7 mouse cellular contexts compared by ENCODE assay signal in genomic region chr11:11115031-11115647, GRCm38 (mm10). TPM values are rescaled to one million over a fixed set of nuclear protein-coding genes. Genes with fewer than 3 reads are reported as not detected.
DNase-seq lines count a peak whose midpoint lies in the region; ATAC-seq and TF ChIP-seq lines count a peak whose summit lies in the region.

No protein-coding gene starts in this region.

- no peak for TF ChIP-seq POLR2A in small intestine, adult 2 months (IDR thresholded peaks at IDR 0.05; ENCODE audit: low read depth, low read length)

- under 1% methylated on average over 17 of the region's 17 CpGs for WGBS in lung, embryonic 14.5 days
- WGBS in embryonic facial prominence, embryonic 13.5 days: under 1% methylated on average over 17 of the region's 17 CpGs
- WGBS in intestine, embryonic 15.5 days: 2% methylated on average over 17 of the region's 17 CpGs
- WGBS in small intestine, adult 2 months: 4% methylated on average over 17 of the region's 17 CpGs

- peak overlapping the region; percentile 47 for H3K4me3 ChIP-seq in lung, embryonic 14.5 days (ENCODE audit: low read depth, low read length)
- peak overlapping the region; percentile 53 for H3K4me3 ChIP-seq in embryonic facial prominence, embryonic 13.5 days
- H3K4me3 ChIP-seq in intestine, embryonic 15.5 days (replicated peaks): peak overlapping the region; percentile 41
- H3K4me3 ChIP-seq in small intestine, adult 2 months (ENCODE audit: low read depth, low read length): peak overlapping the region; percentile 16

- DNase-seq in lung, embryonic 14.5 days: peak; percentile 33
- no peak for DNase-seq in lung, postnatal 25 days (ENCODE audit: low spot score)
- DNase-seq in gastrocnemius, adult 8-10 months (ENCODE audit: low spot score in 2 of 2): no peak
- no peak for DNase-seq in ovary, postnatal 14 days (ENCODE audit: low spot score)

- no peak overlapping the region for H3K27ac ChIP-seq in lung, embryonic 14.5 days (ENCODE audit: low read depth)
- H3K27ac ChIP-seq in embryonic facial prominence, embryonic 13.5 days: no peak overlapping the region
- no peak overlapping the region for H3K27ac ChIP-seq in intestine, embryonic 15.5 days
- H3K27ac ChIP-seq in small intestine, adult 2 months (ENCODE audit: insufficient read depth, low read depth, low read length): no peak overlapping the region

- no peaks in the 10 kb centered on the region for H3K9me3 ChIP-seq in lung, embryonic 14.5 days (ENCODE audit: low read depth, low read length)
- H3K9me3 ChIP-seq in embryonic facial prominence, embryonic 13.5 days: no peaks in the 10 kb centered on the region
- H3K9me3 ChIP-seq in intestine, embryonic 15.5 days: no peaks in the 10 kb centered on the region

- no peak overlapping the region; the same call in 1 of the 2 replicates for H3K9ac ChIP-seq in lung, embryonic 14.5 days
- peak overlapping the region; percentile 60; the same call in 1 of the 2 replicates for H3K9ac ChIP-seq in embryonic facial prominence, embryonic 13.5 days
- no peak overlapping the region for H3K9ac ChIP-seq in intestine, embryonic 15.5 days

- peaks cover 45% of the 10 kb centered on the region for H3K27me3 ChIP-seq in lung, embryonic 14.5 days (ENCODE audit: insufficient read depth, low read length)
- H3K27me3 ChIP-seq in embryonic facial prominence, embryonic 13.5 days: peaks cover 82% of the 10 kb centered on the region
- H3K27me3 ChIP-seq in intestine, embryonic 15.5 days (replicated peaks): peaks cover 49% of the 10 kb centered on the region
- peaks cover 10% of the 10 kb centered on the region for H3K27me3 ChIP-seq in small intestine, adult 2 months (ENCODE audit: control insufficient read depth, insufficient read depth, low read length)

- peak overlapping the region; percentile 86 for H3K4me2 ChIP-seq in lung, embryonic 14.5 days
- peak overlapping the region; percentile 97 for H3K4me2 ChIP-seq in embryonic facial prominence, embryonic 13.5 days
- H3K4me2 ChIP-seq in intestine, embryonic 15.5 days (replicated peaks): peak overlapping the region; percentile 84

- no peak for TF ChIP-seq CTCF in lung, embryonic 14.5 days (IDR thresholded peaks at IDR 0.05; ENCODE audit: low read depth)
- TF ChIP-seq CTCF in small intestine, adult 2 months (IDR thresholded peaks at IDR 0.05; ENCODE audit: extremely low read depth, insufficient read length, insufficient replicate concordance, low read depth, low read length): no peak

- ATAC-seq in lung, embryonic 14.5 days (ENCODE audit: insufficient read depth): peak; percentile 0; the same call in 1 of the 2 replicates
- no peak for ATAC-seq in embryonic facial prominence, embryonic 13.5 days (ENCODE audit: insufficient number of reproducible peaks, insufficient read depth, low FRiP score, low TSS enrichment, low read depth)
- 0 out of 2 replicates have a peak, but pooled peaks have one; percentile 37 for ATAC-seq in intestine, embryonic 15.5 days

- no peaks in the 10 kb centered on the region for H3K36me3 ChIP-seq in lung, embryonic 14.5 days (ENCODE audit: insufficient read depth)
- no peaks in the 10 kb centered on the region for H3K36me3 ChIP-seq in embryonic facial prominence, embryonic 13.5 days
- no peaks in the 10 kb centered on the region for H3K36me3 ChIP-seq in intestine, embryonic 15.5 days
- no peaks in the 10 kb centered on the region for H3K36me3 ChIP-seq in small intestine, adult 2 months (ENCODE audit: control insufficient read depth, insufficient read depth, low read length)

- H3K4me1 ChIP-seq in lung, embryonic 14.5 days (ENCODE audit: insufficient read depth): no peaks in the 10 kb centered on the region
- peaks cover 31% of the 10 kb centered on the region for H3K4me1 ChIP-seq in embryonic facial prominence, embryonic 13.5 days
- H3K4me1 ChIP-seq in intestine, embryonic 15.5 days (replicated peaks): peaks cover 27% of the 10 kb centered on the region
- no peaks in the 10 kb centered on the region for H3K4me1 ChIP-seq in small intestine, adult 2 months (ENCODE audit: control insufficient read depth, insufficient read depth, insufficient read length, low read length)

RNA-seq across cellular contexts. Expression of gene Vwc2, which starts 1.1 kb away (rescaled TPM):
- 2.7 and 3.1 TPM in 2 replicates for polyA plus RNA-seq in lung, embryonic 14.5 days (2014; fragmentation: Nextera tagmentation; extraction: Ambion mirVana)
- 0.91 and 1.1 TPM in 2 replicates for polyA plus RNA-seq in embryonic facial prominence, embryonic 13.5 days (2015; fragmentation: Nextera tagmentation; extraction: Ambion mirVana)
- polyA plus RNA-seq in intestine, embryonic 15.5 days (2015; fragmentation: Nextera tagmentation; extraction: Ambion mirVana): 0.50 and 0.62 TPM in 2 replicates
- 0.22 and 0.52 TPM in 2 replicates for polyA plus RNA-seq in small intestine, adult 2 months (2012; rRNA removed)
- total RNA-seq in gastrocnemius, adult 8-10 months (2022): under 1 TPM in 1 of 4 experiments, not detected in 3; 0.13 TPM
